Mouse (Mus musculus): ENCODE measurements around the gene Fam221b. TPM values are rescaled to one million over a fixed set of nuclear protein-coding genes. Genes with fewer than 3 reads are reported as not detected.

Fam221b gene
- polyA plus RNA-seq, 1 experiment, result 1.4 TPM

DNA sequence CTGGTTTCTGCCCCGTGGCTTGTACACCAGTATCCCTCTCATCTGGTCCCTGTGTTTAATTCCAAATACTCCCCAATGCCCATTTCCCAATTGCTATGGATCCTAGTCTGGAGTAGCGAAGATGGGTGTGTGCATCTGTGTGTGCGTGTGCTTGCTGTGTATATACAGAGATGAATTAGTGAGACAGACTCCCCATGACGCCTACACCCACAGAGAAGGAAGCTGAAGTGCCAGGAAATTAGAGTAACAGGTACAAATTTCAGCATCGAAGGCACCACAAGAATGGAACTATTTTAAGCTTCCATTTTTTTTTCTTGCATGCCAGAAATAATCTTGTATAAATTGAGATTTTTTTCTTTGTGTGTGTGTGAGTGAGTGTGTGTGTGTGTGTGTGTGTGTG is 22.1 kb upstream of the Fam221b start:
- H3K4me3 ChIP-seq (ENCODE audit: insufficient read depth, poor library complexity, severe bottlenecking), result no peak overlapping the region
- H3ac ChIP-seq (ENCODE audit: control insufficient read depth, insufficient read length, low read depth), result no peak overlapping the region
- no peaks in the 10 kb centered on the region for H3K36me3 ChIP-seq (ENCODE audit: control insufficient read depth, insufficient read depth)
- peaks cover 44% of the 10 kb centered on the region for H3K27me3 ChIP-seq (ENCODE audit: control insufficient read depth, insufficient read depth, insufficient read length)
- no peaks in the 10 kb centered on the region for H3K79me2 ChIP-seq (ENCODE audit: control insufficient read depth, insufficient read depth)
- H3K79me3 ChIP-seq (ENCODE audit: low read depth), result no peaks in the 10 kb centered on the region
- TF ChIP-seq MAX (IDR thresholded peaks at IDR 0.05), result no peak
- no peak for TF ChIP-seq CTCF (IDR thresholded peaks at IDR 0.05; ENCODE audit: control insufficient read depth, insufficient read depth, insufficient read length)
- TF ChIP-seq FOSL1 (IDR thresholded peaks at IDR 0.05; ENCODE audit: insufficient read depth, low read length, poor library complexity, severe bottlenecking), result no peak
- no peak for TF ChIP-seq MYOD1 (IDR thresholded peaks at IDR 0.05; ENCODE audit: control insufficient read depth, insufficient read length, low read depth)
- no peak for TF ChIP-seq CEBPB (IDR thresholded peaks at IDR 0.05; ENCODE audit: low read depth)
- no peak for TF ChIP-seq USF1 (IDR thresholded peaks at IDR 0.05; ENCODE audit: low read depth)
- no peak for TF ChIP-seq MYOG (IDR thresholded peaks at IDR 0.05; ENCODE audit: control insufficient read depth, extremely low read depth, insufficient read length)

DNA sequence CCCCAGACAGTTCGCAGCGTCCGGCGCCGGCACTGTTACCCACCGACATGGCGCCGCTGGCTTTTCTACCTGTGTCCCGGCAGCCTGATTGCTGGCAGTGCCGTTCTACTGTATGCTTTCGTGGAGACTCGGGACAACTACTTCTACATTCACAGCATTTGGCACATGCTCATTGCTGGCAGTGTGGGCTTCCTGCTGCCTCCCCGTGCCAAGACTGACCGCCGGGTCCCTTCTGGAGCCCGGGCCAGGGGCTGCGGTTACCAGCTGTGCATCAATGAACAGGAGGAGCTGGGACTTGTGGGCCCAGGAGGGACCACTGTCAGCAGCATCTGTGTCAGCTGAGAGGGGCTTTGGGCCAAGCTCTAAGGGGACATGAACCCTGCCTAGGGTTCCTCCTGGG is 21.1 kb upstream of the Fam221b start:
- Histone ChIP-seq H3K79me2 (ENCODE audit: control insufficient read depth, insufficient read depth) (no peaks in the 10 kb centered on the region), H3K79me3 (ENCODE audit: low read depth) (no peaks in the 10 kb centered on the region), H3K27me3 (ENCODE audit: control insufficient read depth, insufficient read depth, insufficient read length) (peaks cover 54% of the 10 kb centered on the region), H3K4me3 (ENCODE audit: insufficient read depth, poor library complexity, severe bottlenecking) (no peak overlapping the region), H3K36me3 (ENCODE audit: control insufficient read depth, insufficient read depth) (no peaks in the 10 kb centered on the region), H3ac (ENCODE audit: control insufficient read depth, insufficient read length, low read depth) (no peak overlapping the region)
- TF ChIP-seq FOSL1 (IDR thresholded peaks at IDR 0.05; ENCODE audit: insufficient read depth, low read length, poor library complexity, severe bottlenecking) (no peak), USF1 (IDR thresholded peaks at IDR 0.05; ENCODE audit: low read depth) (no peak)

DNA sequence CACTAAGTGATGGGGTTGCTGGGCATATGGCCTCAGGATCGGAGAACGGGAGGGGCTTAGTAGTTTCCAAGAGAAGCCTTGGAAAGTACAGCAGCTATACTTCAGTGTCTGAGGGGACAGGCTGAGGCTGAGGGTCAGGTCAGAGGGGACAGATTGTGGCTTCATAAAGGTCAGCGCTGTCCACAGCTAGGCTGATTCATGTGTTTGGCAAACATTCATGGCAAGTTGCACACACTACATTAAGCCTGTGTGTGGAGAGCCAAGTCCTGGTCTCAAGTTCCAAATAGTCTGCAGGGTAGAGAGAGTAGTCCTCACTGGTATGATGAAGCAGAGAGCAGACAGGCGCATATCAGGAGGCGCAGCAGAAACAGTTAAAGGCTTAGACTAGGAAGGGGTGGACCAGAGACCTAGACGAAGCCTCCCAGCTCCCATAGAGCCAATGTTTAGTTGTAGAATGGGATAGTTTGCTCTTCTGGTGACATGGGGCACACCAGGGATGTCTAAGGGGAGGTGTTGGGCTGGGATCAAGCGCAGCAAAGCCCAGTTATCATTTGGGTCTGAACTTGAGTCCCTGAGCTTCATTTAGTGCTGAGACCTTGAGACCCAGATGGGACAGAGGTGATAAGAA is 10.6 kb upstream of the Fam221b start:
- H3K27me3 ChIP-seq (ENCODE audit: control insufficient read depth, insufficient read depth, insufficient read length), result peaks cover 45% of the 10 kb centered on the region
- H3K79me2 ChIP-seq (ENCODE audit: control insufficient read depth, insufficient read depth), result no peaks in the 10 kb centered on the region
- H3K36me3 ChIP-seq (ENCODE audit: control insufficient read depth, insufficient read depth), result no peaks in the 10 kb centered on the region
- H3K79me3 ChIP-seq (ENCODE audit: low read depth), result no peaks in the 10 kb centered on the region
- H3K4me3 ChIP-seq (ENCODE audit: insufficient read depth, poor library complexity, severe bottlenecking), result no peak overlapping the region
- TF ChIP-seq MYOD1 (IDR thresholded peaks at IDR 0.05; ENCODE audit: control insufficient read depth, insufficient read length, low read depth) (peak; percentile 7), FOSL1 (IDR thresholded peaks at IDR 0.05; ENCODE audit: insufficient read depth, low read length, poor library complexity, severe bottlenecking) (no peak), USF1 (IDR thresholded peaks at IDR 0.05; ENCODE audit: low read depth) (no peak), CTCF (IDR thresholded peaks at IDR 0.05; ENCODE audit: control insufficient read depth, insufficient read depth, insufficient read length) (no peak)
- H3ac ChIP-seq (ENCODE audit: control insufficient read depth, insufficient read length, low read depth), result no peak overlapping the region

DNA sequence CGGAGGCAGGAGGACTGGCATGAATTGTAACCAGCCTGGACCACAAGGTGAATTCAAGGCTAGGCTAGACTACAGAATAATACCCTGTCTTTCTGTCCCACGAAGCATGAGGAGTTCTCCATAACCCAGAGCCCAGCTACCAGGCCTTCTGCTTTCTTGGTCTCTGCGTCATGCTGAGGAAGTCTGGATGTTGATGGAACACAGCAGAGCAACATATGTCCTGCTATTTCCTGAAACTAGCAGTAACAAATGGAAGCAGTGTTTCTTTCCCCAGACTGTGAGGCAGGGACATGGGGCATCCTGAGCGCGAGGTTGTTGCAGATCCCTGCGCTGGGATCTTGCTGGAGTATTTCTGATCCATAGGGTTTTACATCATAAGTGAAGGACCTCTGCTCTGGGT is 9.6 kb upstream of the Fam221b start:
- Histone ChIP-seq H3K27me3 (ENCODE audit: control insufficient read depth, insufficient read depth, insufficient read length) (peaks cover 39% of the 10 kb centered on the region), H3ac (ENCODE audit: control insufficient read depth, insufficient read length, low read depth) (no peak overlapping the region), H3K4me3 (ENCODE audit: insufficient read depth, poor library complexity, severe bottlenecking) (no peak overlapping the region), H3K79me2 (ENCODE audit: control insufficient read depth, insufficient read depth) (no peaks in the 10 kb centered on the region), H3K79me3 (ENCODE audit: low read depth) (no peaks in the 10 kb centered on the region), H3K36me3 (ENCODE audit: control insufficient read depth, insufficient read depth) (no peaks in the 10 kb centered on the region)
- TF ChIP-seq CTCF (IDR thresholded peaks at IDR 0.05; ENCODE audit: control insufficient read depth, insufficient read depth, insufficient read length) (no peak), MYOG (IDR thresholded peaks at IDR 0.05; ENCODE audit: control insufficient read depth, extremely low read depth, insufficient read length) (no peak), FOSL1 (IDR thresholded peaks at IDR 0.05; ENCODE audit: insufficient read depth, low read length, poor library complexity, severe bottlenecking) (no peak), MYOD1 (IDR thresholded peaks at IDR 0.05; ENCODE audit: control insufficient read depth, insufficient read length, low read depth) (no peak), CEBPB (IDR thresholded peaks at IDR 0.05; ENCODE audit: low read depth) (no peak), MAX (IDR thresholded peaks at IDR 0.05) (no peak), USF1 (IDR thresholded peaks at IDR 0.05; ENCODE audit: low read depth) (no peak)

DNA sequence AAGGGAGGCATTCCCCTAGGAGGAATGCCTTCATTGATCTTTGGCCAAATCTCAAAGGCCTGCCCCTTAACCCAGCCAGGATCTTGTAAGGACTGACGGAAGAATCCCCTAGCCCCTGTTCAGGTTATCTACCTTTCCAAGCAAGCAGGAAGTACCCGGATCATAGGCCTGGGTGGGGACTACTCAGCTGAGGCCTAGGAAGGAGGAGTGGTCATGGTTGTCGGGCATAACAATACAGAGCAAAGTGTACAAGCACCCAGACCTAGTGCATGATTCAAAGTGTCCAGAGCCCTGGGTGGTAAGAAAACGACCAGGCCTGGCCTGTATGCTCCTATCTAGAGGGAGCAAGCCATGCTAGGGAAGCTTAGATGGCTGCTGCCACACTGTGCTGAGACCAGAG is 6.7 kb upstream of the Fam221b start:
- Histone ChIP-seq H3K36me3 (ENCODE audit: control insufficient read depth, insufficient read depth) (no peaks in the 10 kb centered on the region), H3K79me2 (ENCODE audit: control insufficient read depth, insufficient read depth) (no peaks in the 10 kb centered on the region), H3ac (ENCODE audit: control insufficient read depth, insufficient read length, low read depth) (no peak overlapping the region), H3K4me3 (ENCODE audit: insufficient read depth, poor library complexity, severe bottlenecking) (no peak overlapping the region), H3K27me3 (ENCODE audit: control insufficient read depth, insufficient read depth, insufficient read length) (peaks cover 26% of the 10 kb centered on the region), H3K79me3 (ENCODE audit: low read depth) (no peaks in the 10 kb centered on the region)
- no peak for TF ChIP-seq USF1 (IDR thresholded peaks at IDR 0.05; ENCODE audit: low read depth)
- no peak for TF ChIP-seq MYOD1 (IDR thresholded peaks at IDR 0.05; ENCODE audit: control insufficient read depth, insufficient read length, low read depth)
- TF ChIP-seq MAX (IDR thresholded peaks at IDR 0.05), result no peak

DNA sequence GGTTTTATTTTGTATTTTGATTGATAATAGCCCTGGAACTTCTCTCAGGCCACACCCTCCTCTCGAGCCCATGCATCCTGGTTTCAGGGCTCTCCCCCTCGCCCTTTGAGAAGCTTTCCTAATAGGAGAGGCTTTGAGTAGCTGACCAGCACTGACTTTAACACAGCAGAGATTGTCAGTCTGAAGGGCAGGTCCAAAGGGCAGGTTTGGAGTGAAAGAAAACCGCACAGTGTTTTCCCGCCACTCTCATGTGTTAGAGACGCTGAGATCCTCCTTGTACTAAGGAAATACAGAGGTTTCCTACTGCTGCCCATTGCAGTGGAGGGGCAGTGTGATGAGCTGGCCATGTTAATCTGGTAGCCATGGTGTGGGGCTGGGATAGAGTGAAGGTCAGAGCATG is 6.0 kb upstream of the Fam221b start:
- no peaks in the 10 kb centered on the region for H3K79me2 ChIP-seq (ENCODE audit: control insufficient read depth, insufficient read depth)
- H3K27me3 ChIP-seq (ENCODE audit: control insufficient read depth, insufficient read depth, insufficient read length), result peaks cover 23% of the 10 kb centered on the region
- no peaks in the 10 kb centered on the region for H3K36me3 ChIP-seq (ENCODE audit: control insufficient read depth, insufficient read depth)
- H3K79me3 ChIP-seq (ENCODE audit: low read depth), result no peaks in the 10 kb centered on the region
- TF ChIP-seq MYOG (IDR thresholded peaks at IDR 0.05; ENCODE audit: control insufficient read depth, extremely low read depth, insufficient read length), result no peak
- TF ChIP-seq CTCF (IDR thresholded peaks at IDR 0.05; ENCODE audit: control insufficient read depth, insufficient read depth, insufficient read length), result no peak
- TF ChIP-seq USF1 (IDR thresholded peaks at IDR 0.05; ENCODE audit: low read depth), result no peak
- TF ChIP-seq CEBPB (IDR thresholded peaks at IDR 0.05; ENCODE audit: low read depth), result no peak
- no peak for TF ChIP-seq FOSL1 (IDR thresholded peaks at IDR 0.05; ENCODE audit: insufficient read depth, low read length, poor library complexity, severe bottlenecking)
- TF ChIP-seq MAX (IDR thresholded peaks at IDR 0.05), result no peak
- TF ChIP-seq MYOD1 (IDR thresholded peaks at IDR 0.05; ENCODE audit: control insufficient read depth, insufficient read length, low read depth), result no peak
- no peak overlapping the region for H3ac ChIP-seq (ENCODE audit: control insufficient read depth, insufficient read length, low read depth)
- no peak overlapping the region for H3K4me3 ChIP-seq (ENCODE audit: insufficient read depth, poor library complexity, severe bottlenecking)
